Mouse (Mus musculus) MN1 (cell line): Measurements from ENCODE around the gene Arhgap9.

Experiments used
- DNase-seq: peaks from one replicate; pipeline ENCODE4 v3.0.0-alpha.2; 2016; ENCODE audit warnings: low spot score

Arhgap9 gene

DNA sequence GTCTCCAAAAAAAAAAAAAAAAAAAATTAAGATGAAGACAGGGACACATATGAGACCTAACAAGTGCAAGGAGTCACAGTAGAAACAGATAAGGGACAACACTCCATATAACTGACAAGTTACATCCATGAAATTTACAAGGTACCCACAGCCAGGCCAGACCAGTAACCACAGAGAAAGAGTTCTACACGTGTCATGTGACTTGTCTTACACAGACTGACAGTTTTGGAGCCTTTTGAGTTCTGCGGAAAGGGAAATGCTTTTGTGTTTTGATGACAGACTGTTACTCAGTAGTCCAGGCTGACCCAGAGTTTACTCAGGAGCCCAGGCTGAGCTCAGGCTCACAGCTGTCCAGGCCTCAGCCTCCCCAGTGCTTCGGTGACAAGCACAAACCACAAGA lies 21.3 kb downstream of the Arhgap9 start:
- no peak for DNase-seq

DNA sequence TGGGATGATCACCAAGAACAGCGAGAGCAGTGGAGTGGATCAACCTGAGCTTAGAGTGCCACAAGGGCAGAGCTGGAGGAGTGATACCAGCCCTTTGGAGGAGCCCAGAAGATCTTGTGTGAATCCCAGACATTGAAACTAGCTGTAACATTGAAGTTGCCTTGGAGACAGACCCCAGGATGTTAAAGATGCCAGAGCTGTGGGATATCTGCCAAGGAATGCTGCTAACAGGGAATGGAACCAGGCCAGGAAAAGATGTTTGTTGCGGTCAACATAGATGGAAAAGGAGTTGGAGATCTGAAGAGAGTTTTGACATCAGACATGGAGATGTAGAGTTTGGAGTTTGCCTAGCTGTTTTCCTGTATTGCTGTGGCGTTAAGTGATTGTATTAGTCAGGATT lies 24.4 kb downstream of the Arhgap9 start:
- no peak for DNase-seq

DNA sequence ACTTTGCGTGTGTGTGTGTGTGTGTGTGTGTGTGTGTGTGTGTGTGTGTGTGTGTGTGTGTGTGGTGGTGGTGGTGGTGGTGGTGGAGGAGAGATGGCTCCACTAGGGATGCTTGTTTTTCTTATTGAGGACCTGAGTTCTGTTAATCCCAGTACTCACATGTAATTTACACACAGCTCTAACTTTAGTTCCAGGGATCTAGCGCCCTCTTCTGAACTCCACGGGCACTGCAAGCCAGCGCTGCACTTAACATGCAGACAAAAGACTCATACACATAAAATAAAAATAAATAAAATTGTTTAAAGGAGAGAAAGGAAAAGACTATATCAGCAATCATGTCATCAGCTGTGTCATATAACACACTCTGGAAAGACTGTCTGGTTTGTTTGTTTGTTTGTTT lies 27.2 kb downstream of the Arhgap9 start:
- no peak for DNase-seq

DNA sequence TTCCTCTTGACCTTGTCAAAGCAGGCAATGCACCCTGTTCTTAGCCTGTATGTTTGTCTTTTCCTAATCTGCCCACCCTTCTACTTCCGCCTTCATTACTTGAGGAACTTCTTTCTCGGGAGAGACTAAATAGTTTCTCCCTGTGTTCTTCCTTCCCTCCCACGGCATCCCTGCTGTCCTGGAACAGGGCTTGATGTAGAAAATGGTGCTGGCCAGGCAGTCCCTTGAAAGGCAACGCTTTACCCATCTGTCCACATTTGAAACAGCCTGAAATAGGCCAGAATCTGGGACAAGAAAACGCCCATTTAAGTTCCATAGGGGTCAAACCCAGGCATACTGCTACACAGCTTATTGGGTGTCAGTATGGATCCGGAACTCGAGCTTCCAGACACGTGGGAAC lies 28.0 kb downstream of the Arhgap9 start:
- no peak for DNase-seq

DNA sequence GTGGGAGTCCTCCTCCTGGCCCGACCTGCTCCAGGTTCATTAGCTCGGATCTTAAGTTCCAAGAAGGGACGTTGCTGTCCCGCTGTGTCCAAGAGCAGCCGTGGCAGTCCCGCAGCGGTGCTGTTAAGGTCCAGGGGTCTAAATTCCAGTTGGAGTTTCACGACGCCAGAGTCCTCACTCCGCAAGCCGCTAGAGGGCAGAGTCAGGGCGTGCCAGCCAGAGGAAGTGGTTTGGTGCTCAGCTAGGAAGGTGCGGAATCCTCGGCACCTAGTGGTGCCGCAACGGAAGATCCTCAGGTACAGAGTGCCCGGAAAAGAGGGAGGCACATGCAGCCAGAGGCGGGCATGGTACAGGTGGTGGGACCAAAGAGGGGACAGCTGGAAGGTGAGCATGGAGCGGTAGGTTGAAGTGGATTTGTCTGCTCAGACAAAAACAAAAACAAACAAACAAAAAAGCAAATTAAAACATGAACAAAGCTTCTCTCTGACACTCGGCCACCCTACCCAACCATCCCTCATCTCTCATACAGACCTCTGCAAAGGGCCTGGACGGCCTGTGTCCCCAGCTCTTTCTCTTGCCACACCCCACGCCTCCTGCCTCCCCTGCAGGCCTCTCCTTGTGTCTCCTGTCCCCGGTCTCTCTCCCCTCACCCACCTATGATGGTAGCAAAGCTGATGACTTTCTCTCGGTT lies 29.0 kb downstream of the Arhgap9 start:
- peak; percentile 90 for DNase-seq

DNA sequence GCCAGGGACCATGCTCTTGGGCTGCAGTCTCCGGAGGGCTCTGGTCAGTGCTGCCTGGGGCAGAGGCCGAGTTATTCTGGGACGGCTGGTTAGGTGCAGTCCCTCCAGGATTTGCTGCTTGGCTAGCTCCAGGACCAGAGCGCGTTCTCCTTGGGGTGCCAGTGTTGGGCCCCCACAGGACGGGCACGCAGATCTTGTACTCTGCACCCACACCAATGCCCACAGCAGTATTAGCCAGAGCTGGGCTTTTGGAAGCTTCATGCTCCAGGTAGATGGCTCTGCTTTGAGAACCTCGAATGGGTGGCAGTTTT lies 29.5 kb downstream of the Arhgap9 start:
- no peak for DNase-seq

DNA sequence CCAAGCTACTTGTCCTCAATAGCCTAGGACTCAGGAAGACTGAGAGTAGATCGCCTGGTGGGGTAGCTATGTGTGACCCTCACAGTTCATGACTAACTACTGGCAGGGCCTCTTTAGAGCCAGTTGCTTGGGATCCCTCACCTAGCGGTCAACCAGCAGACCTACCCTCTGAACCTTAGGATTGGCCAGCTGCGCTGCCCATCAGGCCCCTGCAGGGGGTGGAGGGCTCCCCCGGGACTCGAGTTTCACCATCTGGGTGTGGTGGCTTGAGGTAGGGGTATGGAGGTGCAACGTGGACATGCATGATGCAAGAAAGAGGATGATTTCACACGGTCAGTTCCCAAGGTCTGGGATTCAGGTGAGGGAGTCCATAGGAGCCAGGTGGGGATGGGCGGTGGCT lies 30.0 kb downstream of the Arhgap9 start:
- DNase-seq = peak; percentile 60

DNA sequence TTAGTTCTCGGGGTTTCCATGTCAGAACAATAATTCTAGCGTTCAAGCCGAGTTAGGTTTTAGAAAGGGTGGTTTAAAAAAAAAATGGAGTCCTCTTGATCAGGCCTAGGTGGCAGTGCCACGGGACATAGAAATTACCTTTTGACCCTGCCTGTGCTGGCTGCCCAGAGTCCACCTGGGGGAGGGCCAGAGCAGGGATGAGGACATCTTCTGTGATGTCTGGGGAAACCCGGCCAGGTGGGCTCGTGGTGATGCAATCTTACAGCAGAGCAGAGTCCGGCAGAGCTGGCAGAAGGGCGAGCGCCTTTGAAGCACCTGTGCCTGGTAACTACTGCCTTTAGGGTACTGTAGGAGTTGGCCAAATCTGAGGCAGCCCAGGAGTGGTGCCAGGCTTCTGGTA lies 30.4 kb downstream of the Arhgap9 start:
- no peak for DNase-seq

DNA sequence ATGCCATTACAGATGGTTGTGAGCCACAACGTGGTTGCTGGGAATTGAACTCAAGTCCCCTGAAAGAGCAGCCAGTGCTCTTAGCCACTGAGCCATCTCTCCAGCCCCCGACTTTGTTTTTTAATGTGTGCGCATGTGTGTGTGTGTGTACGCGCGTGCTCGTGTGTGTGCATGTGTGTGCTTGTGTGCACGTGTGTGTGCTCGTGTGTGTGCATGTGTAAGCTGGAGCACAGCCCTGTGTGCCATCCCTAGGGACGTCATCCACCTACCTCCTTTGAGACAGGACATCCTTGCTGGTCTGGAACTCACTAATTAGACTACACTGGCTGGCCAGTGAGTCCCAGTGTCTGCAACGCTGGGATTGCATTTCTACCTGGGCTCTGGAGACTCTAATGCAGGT lies 31.0 kb downstream of the Arhgap9 start:
- DNase-seq = no peak

DNA sequence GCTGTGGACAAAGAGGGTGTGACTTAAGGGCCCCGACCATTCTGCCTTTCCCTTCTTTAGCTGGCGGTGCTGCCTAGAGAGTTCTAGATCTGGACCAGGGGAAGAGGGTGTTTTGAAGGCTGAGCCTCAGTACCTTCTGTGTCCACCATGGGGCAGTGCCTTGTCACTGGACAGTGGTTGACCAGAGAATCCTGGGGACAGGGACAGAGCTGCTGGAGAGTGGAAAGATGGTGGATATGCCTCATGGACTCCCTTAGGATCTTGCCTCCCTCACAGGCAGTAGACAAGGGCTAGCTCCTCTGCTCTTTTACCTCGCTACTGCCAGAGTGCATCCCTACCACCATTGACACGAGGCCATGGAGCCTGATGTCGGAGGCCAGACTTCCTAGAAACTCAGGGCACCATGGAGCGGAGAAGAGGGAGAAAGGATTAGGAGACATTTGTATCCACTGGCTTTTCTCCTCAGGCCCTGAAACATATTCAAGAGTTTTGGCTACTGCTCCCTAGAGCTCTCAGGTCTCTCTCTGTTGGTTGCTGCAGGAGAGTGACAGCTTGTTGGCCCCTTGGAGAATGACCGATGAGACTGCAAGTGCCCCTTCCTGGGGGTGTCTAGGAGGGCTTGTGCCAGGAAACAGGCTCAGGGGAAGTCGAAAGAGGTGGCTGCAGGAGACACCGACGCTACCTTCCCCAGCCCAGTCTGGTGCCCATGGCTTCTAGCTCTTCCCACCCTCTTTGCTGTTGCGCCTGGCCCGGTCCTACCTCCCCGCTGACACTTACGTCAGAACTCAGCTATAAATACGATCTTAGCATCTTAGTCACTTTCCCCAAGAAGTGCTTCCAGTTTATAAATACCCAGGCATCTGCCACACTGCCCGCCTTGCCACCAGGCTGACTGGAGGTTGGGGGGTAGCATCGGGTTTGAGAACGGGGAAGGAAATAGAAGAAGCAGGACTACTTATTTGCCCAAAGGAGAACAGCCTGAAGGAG lies 32.4 kb downstream of the Arhgap9 start, which contains the start of gene Inhbe:
Gene Inhbe (minus strand): TSS at position 503 of the 987 bp plus-strand sequence.
- DNase-seq = peak; percentile 43

DNA sequence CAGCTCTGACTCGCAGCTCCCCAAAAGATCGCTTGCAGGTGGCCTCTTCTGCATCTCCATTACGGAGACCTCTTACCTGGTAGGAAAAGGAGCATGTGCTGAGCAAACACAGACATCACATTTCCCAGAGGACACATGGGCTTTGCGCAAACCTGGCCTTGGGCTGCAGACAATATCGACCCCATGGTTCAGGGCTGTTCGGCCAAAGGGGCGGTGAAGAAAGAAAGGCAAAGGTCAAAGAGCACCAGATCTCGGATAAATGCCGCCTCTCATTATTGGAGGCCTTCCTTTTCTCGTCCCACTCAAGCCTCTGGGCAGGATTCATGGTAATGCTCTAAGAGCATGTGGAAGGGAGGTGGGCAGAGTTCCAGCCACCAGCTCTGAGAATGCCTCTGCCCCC lies 33.6 kb downstream of the Arhgap9 start:
- DNase-seq = no peak

DNA sequence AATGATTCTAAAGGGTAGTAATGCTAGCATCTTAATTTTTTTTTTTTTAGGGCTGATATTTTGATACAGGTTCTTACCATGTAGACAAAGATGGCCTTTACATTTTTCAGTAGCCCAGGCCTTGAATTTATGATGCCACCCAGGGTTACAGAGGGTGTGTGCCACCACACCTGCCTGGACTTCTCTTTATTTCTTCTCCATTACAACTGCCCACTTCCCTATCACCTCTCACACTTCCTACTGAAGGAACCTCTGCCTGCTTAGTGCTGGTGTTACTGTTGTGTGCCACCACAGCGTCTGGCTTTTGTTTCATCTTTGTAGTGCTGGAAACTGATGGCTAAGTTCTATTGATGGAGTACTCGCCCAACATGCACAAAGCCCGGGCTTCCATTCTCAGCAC lies 39.0 kb downstream of the Arhgap9 start:
- DNase-seq = no peak

DNA sequence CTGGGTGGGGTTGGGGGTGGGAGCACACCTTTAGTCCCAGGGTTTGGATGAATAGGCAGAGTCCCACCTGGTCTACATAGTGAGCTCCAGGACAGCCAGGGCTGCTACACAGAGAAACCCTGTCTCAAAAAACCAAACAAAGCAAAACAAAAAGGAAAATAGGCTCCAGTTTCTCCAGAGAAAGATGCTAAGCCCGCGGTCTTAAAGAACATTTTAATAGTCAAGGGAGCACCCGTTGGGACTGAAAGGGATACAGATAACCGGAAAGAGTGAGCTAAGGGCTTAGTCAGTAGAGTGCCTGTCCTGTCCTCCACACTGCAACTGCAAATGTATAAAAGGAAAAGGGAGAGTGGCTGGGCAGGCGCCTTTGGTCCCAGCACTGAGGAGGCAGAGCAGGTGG lies 45.4 kb downstream of the Arhgap9 start:
- DNase-seq = no peak

DNA sequence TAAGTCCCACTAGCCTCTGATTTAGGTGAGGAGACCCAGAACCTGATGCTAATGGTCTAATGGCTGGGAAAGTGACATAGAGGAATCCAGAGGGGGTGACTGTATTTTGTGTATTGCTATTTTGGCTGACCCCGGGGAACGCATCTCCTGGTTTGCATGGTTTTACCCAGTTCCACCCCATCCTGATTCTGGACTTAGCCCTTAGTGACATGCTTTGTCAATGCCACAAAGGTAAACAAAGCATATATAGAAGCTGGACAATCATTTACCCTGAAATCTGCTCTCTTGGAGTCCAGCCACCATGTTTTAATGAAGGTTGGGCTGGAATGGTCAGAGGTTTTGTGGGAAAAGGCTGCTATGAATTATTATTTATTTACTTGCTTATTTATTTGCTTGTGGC lies 46.5 kb downstream of the Arhgap9 start:
- DNase-seq = no peak

DNA sequence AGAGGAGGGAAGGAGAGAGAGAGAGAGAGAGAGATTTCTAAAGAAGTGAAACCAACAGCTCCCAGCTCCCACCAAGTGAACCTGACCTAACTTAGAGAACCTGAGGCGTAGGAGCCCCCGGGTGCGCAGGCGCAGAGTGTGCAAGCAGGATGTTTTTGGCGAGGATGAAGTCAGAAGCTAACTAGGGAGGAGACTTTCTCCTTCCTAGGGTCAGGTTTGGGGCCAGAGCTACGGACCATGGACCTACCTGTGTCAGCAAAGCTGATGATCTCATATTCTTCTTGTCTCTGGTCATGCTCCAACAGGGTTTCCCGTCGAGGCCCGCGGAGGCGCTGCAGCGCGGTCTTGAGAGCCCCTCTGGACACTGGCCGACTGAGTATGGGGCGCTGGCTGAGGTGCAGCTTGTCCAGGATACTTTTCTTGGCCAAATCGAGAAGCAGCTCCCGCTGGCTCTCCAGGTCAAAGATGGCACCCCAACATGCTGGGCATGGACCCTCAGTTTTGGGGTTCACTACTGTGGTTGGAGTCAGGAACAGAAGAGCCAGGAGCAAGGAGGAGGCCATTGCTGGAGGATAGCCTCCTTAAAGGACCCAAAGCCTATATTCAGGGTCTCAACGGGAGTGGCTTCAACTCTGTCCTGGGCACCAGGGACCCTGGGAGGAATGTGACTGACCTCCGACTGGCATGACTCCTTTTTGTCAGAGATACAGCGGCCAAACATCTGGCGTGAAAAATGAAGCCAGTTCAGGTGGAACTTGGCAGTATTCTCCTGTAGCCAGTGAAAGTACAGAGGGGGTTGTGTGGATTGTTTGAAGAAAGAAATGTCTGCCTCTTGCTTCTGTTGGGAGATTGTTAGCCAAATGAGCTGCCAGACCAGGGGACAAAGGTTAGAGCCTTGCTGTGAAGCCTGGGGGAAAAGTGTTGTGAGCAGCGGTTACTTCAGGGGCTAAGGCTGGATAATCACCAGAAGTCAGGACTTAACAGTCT lies 48.4 kb downstream of the Arhgap9 start, which contains the start of gene Inhbc:
Gene Inhbc (minus strand): TSS at position 598 of the 987 bp plus-strand sequence.
- DNase-seq = no peak

DNA sequence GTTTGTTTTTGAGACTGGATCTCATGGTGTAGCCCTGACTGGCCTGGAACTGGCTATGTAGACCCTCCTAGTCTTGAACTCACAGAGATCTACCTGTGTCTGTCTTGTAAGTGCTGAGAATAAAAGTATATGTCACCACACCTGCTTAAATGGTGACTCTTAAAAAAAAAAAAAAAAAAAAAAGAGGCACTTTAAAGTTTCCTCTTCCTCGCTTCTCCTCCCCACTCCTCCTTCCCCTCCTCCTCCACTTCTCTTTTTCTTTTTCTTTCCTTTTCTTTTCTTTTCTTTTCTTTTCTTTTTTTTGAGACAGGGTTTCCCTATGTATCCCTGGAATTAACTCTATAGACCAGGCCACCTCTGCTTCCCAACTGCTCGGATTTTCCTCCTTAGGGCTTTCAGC lies 49.3 kb downstream of the Arhgap9 start:
- DNase-seq = no peak

DNA sequence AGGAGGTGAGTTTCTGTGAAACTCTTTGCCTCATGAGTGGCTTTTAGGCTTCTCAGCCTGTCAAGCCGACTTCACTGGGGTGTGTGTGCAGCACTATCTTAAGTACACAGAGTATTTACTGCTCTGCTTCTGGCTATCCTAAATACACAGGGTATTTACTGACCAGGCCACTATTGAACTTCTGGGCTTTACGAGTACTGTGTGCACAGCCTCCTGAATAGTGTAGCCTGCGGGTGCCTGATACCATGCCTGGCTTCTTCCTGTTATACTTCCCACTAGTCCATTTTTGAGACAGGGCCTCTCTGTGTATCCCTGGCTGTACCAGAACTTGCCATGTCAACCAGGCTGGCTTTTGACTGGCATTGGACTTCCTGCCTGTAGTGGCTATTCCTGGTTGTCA lies 55.9 kb downstream of the Arhgap9 start:
- no peak for DNase-seq
